Mouse (Mus musculus): ENCODE results near the gene Ulk2. TPM values are rescaled to one million over a fixed set of nuclear protein-coding genes. Genes with fewer than 3 reads are reported as not detected.

Ulk2 gene
- total and polyA plus RNA-seq, 3 experiments: 9.4 to 10.3 TPM; not detected in 1

DNA sequence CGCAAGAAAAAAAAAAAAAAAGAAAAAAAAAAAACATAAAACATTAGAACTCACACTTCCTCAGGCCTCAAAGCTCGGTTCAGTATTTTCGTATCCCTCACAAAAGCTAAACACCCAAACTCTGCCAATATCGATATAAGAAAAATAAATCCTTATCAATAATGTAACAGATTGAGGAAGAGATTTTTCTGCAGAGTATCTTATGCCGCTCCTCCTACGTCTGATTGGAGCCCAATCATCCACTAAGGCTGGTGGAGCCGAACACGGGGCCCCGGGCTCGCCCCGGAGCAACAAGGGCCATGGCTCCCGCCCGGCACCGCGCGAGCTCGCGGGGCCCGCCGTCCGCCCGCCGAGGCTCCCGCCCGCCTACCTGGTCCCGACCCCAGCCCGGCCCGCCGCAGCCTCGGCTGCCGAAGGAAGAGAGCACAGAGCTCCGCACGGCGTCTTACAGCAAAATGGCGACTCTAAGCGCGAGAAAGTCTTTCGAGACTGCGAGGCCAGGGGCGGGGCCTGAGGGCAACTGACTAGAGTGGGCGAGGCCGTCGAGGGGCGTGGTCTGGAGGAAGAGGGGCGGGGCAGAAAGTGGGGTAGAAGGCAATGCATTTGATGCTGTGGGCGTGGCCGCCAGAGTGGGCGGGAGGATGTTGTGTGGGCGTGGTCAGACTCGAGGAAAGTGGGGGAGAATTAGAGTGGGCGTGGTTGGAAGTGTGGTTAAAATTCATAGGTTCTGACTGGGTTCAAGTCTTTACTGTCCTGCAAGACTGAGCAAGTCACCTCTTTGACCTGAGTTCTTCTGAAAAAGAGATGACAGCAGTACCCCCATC lies 93.1 kb downstream of the Ulk2 start, which contains the start of gene Prpsap2 (continued):
- TF ChIP-seq MXI1 (IDR thresholded peaks at IDR 0.05; ENCODE audit: low read depth, low read length) (0 out of 2 replicates have a peak, but pooled peaks have one; percentile 46), ZMIZ1 (IDR thresholded peaks at IDR 0.05; ENCODE audit: low read depth, low read length) (peak; percentile 70; the same call in 1 of the 2 replicates), NRF1 (IDR thresholded peaks at IDR 0.05; ENCODE audit: insufficient read depth, low read depth, low read length, poor library complexity, severe bottlenecking) (no peak), HCFC1 (IDR thresholded peaks at IDR 0.05; ENCODE audit: low read depth, low read length) (peak; percentile 43; the same call in 1 of the 2 replicates), GATA1 (IDR thresholded peaks at IDR 0.05; ENCODE audit: low read depth, low read length) (peak; percentile 70), ZC3H11A (IDR thresholded peaks at IDR 0.05; ENCODE audit: low read depth, low read length) (no peak), TAL1 (IDR thresholded peaks at IDR 0.05; ENCODE audit: low read length) (no peak), BHLHE40 (IDR thresholded peaks at IDR 0.05; ENCODE audit: borderline replicate concordance, low read depth, low read length) (no peak), USF1 (IDR thresholded peaks at IDR 0.05; ENCODE audit: low read depth, low read length) (no peak; the same call in 1 of the 2 replicates), RAD21 (IDR thresholded peaks at IDR 0.05; ENCODE audit: low read depth, low read length) (no peak), MAX (IDR thresholded peaks at IDR 0.05; ENCODE audit: low read length) (peak; percentile 58; the same call in 1 of the 2 replicates), POLR2AphosphoS2 (IDR thresholded peaks at IDR 0.05; ENCODE audit: low read length) (peak; percentile 84)

DNA sequence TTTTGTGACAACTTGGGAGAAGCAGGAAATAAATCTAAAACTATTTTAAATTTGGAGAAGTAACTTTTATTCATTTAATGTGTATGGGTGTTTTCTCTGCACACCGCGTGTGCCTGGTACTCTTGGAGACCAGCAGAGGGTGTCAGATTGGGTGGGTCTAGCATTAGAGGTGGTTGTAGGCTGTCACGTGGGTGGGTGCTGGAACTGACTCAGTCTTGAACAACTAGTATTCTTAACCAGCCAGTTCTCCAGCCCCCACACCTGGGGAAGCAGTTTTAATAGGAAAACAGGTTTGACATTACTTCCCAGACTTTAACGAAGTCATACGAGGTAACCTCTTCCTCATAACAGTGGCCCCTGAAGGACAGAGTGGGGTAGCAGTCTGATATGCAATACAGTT lies 94.4 kb downstream of the Ulk2 start:
- no peak overlapping the region for H3K27ac ChIP-seq (ENCODE audit: control insufficient read depth, low read depth, low read length)
- peak; percentile 77 for DNase-seq (ENCODE audit: low read depth, low spot score)
- H3K9me3 ChIP-seq (replicated peaks; ENCODE audit: insufficient read depth, low read length): no peaks in the 10 kb centered on the region
- H3K27me3 ChIP-seq (ENCODE audit: control insufficient read depth in 1 of 2, insufficient read depth in 2 of 2, low read length in 2 of 2): no peaks in the 10 kb centered on the region
- peak overlapping the region in 1 of 2 experiments; percentile 91; a peak in 1 of 4 replicates for H3K4me3 ChIP-seq (ENCODE audit: control insufficient read depth in 1 of 2, insufficient read depth in 1 of 2, low read depth in 2 of 2, low read length in 2 of 2)
- peak; percentile 41; the same call in 1 of the 2 replicates for TF ChIP-seq MAX (IDR thresholded peaks at IDR 0.05; ENCODE audit: low read length)
- peak; percentile 12 to 45 (median 35); a peak in 4 of 6 replicates for TF ChIP-seq CTCF (IDR thresholded peaks at IDR 0.05 in 2 of 3, conservative IDR thresholded peaks at IDR 0.05 in 1 of 3; ENCODE audit: control insufficient read depth in 1 of 3, insufficient read depth in 1 of 3, low read depth in 2 of 3, low read length in 3 of 3, poor library complexity in 1 of 3, severe bottlenecking in 1 of 3)
- TF ChIP-seq CHD2 (IDR thresholded peaks at IDR 0.05; ENCODE audit: low read length): no peak
- peak; percentile 25 for TF ChIP-seq SMC3 (IDR thresholded peaks at IDR 0.05; ENCODE audit: low read depth, low read length)
- no peak for TF ChIP-seq JUND (IDR thresholded peaks at IDR 0.05; ENCODE audit: low read depth, low read length)
- TF ChIP-seq MEF2A (IDR thresholded peaks at IDR 0.05; ENCODE audit: extremely low read depth, insufficient replicate concordance, low read depth, low read length, poor library complexity, severe bottlenecking): no peak
- TF ChIP-seq ETS1 (IDR thresholded peaks at IDR 0.05; ENCODE audit: low read depth, low read length): no peak
- TF ChIP-seq CHD1 (IDR thresholded peaks at IDR 0.05; ENCODE audit: low read depth, low read length): no peak
- peak in 1 of 2 experiments; percentile 30; a peak in 1 of 4 replicates for TF ChIP-seq USF2 (IDR thresholded peaks at IDR 0.05; ENCODE audit: borderline replicate concordance in 1 of 2, insufficient read depth in 1 of 2, low read depth in 1 of 2, low read length in 2 of 2)
- TF ChIP-seq MYB (IDR thresholded peaks at IDR 0.05; ENCODE audit: low read depth, low read length): no peak
- TF ChIP-seq USF1 (IDR thresholded peaks at IDR 0.05; ENCODE audit: low read depth, low read length): peak; percentile 87
- no peak; the same call in 1 of the 2 replicates for TF ChIP-seq SIN3A (IDR thresholded peaks at IDR 0.05; ENCODE audit: low read length)
- H3K79me2 ChIP-seq (ENCODE audit: control insufficient read depth, insufficient read depth, low read length, poor library complexity): no peaks in the 10 kb centered on the region; the same call in 1 of the 2 replicates
- no peak overlapping the region for H3K9ac ChIP-seq (ENCODE audit: control insufficient read depth, low read depth, low read length, poor library complexity, severe bottlenecking)
- peaks cover 11 to 26% of the 10 kb centered on the region in 2 experiments for H3K4me1 ChIP-seq (ENCODE audit: control insufficient read depth in 1 of 2, insufficient read depth in 2 of 2, low read length in 2 of 2)
- peaks cover 0 to 35% of the 10 kb centered on the region in 2 experiments; a peak in 2 of 4 replicates for H3K36me3 ChIP-seq (ENCODE audit: control insufficient read depth in 1 of 2, insufficient read depth in 2 of 2, low read length in 2 of 2)

Measured in MEL (cell line).